Mouse (Mus musculus) limb, embryonic 15.5 days (tissue): ENCODE results near the gene Rflna. TPM values are rescaled to one million over a fixed set of nuclear protein-coding genes. Genes with fewer than 3 reads are reported as not detected.

Experiments used
- ATAC-seq: fragments of 200-750 bp; cut with Nextera tagmentation; 2 replicates; pipeline ENCODE4 v1.8.0; 2017; ENCODE audit warnings: low read depth, moderate TSS enrichment; ENCODE audit not compliant: insufficient number of reproducible peaks, low FRiP score, low TSS enrichment
- H3K27ac ChIP-seq: fragments of 300-500 bp; sonication (generic); 2 replicates; pipeline ENCODE4 v1.5.1; 2015; ENCODE audit warnings: moderate library complexity, mild to moderate bottlenecking, inconsistent platforms
- H3K27me3 ChIP-seq: fragments of 300-500 bp; sonication (generic); 2 replicates; pipeline ENCODE4 v1.6.1; 2015; ENCODE audit warnings: inconsistent platforms
- H3K36me3 ChIP-seq: fragments of 300-500 bp; sonication (generic); 2 replicates; pipeline ENCODE4 v1.6.1; 2015; ENCODE audit warnings: inconsistent platforms
- H3K4me1 ChIP-seq: fragments of 300-500 bp; sonication (generic); 2 replicates; pipeline ENCODE4 v1.6.1; 2015; ENCODE audit warnings: inconsistent platforms
- H3K4me2 ChIP-seq: fragments of 300-500 bp; sonication (generic); 2 replicates; pipeline ENCODE4 v1.6.1; 2015; ENCODE audit warnings: mild to moderate bottlenecking, inconsistent platforms
- H3K4me3 ChIP-seq: fragments of 300-500 bp; sonication (generic); 2 replicates; pipeline ENCODE4 v1.5.1; 2015; ENCODE audit warnings: mild to moderate bottlenecking, inconsistent platforms
- H3K9ac ChIP-seq: fragments of 300-500 bp; sonication (generic); 2 replicates; pipeline ENCODE4 v1.6.1; 2015; ENCODE audit warnings: inconsistent platforms
- H3K9me3 ChIP-seq: fragments of 300-500 bp; sonication (generic); 2 replicates; pipeline ENCODE4 v1.6.1; 2016; ENCODE audit warnings: inconsistent platforms
- WGBS: fragments of 180-500 bp; shearing (Covaris S2); methylation state at CpG from one replicate; pipeline ENCODE4 v1.1.7; 2015; 5-methylcytosine and 5-hydroxymethylcytosine counted together
- polyA plus RNA-seq: library from polyadenylated mRNA; unstranded; fragments of >200 nt; fragmentation: Nextera tagmentation; extraction: Ambion mirVana; gene quantifications from 2 replicates; pipeline ENCODE4 v1.2.1, GENCODE M21; 2015

Gene Rflna
- polyA plus RNA-seq, 1 experiment from 2014 or later = 40.7 TPM

GRCm38 (mm10) chr5:124986222-124986621, 16.8 kb upstream of the Rflna start:
- no peaks in the 10 kb centered on the region for H3K27me3 ChIP-seq
- 85% methylated on average over 5 of the region's 5 CpGs for WGBS

GRCm38 (mm10) chr5:124986656-124987055, 16.4 kb upstream of the Rflna start:
- Histone ChIP-seq H3K4me1 (0 out of 2 replicates have a peak, but pooled peaks cover 6% of the 10 kb centered on the region), H3K36me3 (no peaks in the 10 kb centered on the region), H3K27me3 (no peaks in the 10 kb centered on the region), H3K9ac (no peak overlapping the region), H3K4me3 (no peak overlapping the region), H3K4me2 (no peak overlapping the region), H3K9me3 (no peaks in the 10 kb centered on the region; the same call in 1 of the 2 replicates), H3K27ac (no peak overlapping the region)
- ATAC-seq = no peak
- 76% methylated on average over 5 of the region's 5 CpGs for WGBS

More at GRCm38 (mm10) chr5:124986222-124986621, 16.8 kb upstream of the Rflna start:
- Histone ChIP-seq H3K4me2 (no peak overlapping the region), H3K9me3 (no peaks in the 10 kb centered on the region; the same call in 1 of the 2 replicates), H3K9ac (no peak overlapping the region), H3K4me1 (0 out of 2 replicates have a peak, but pooled peaks cover 4% of the 10 kb centered on the region), H3K36me3 (no peaks in the 10 kb centered on the region), H3K27ac (no peak overlapping the region), H3K4me3 (no peak overlapping the region)
- no peak for ATAC-seq

GRCm38 (mm10) chr5:124989724-124990123, 13.3 kb upstream of the Rflna start:
- 79% methylated on average over 2 of the region's 2 CpGs for WGBS
- H3K9ac ChIP-seq = no peak overlapping the region
- no peaks in the 10 kb centered on the region for H3K9me3 ChIP-seq
- H3K36me3 ChIP-seq = no peaks in the 10 kb centered on the region
- no peak overlapping the region for H3K27ac ChIP-seq
- peaks cover 21% of the 10 kb centered on the region; the same call in 1 of the 2 replicates for H3K4me1 ChIP-seq
- ATAC-seq = no peak
- no peak overlapping the region for H3K4me3 ChIP-seq
- H3K4me2 ChIP-seq = no peak overlapping the region
- H3K27me3 ChIP-seq = no peaks in the 10 kb centered on the region

- no peaks in the 10 kb centered on the region for H3K9me3 ChIP-seq
- H3K27me3 ChIP-seq = no peaks in the 10 kb centered on the region
- H3K27ac ChIP-seq = peak overlapping the region; percentile 80
- no peak overlapping the region for H3K4me3 ChIP-seq
- H3K4me1 ChIP-seq = peaks cover 24% of the 10 kb centered on the region; the same call in 1 of the 2 replicates
- H3K36me3 ChIP-seq = no peaks in the 10 kb centered on the region
- 71% methylated on average over 8 of the region's 8 CpGs for WGBS
- H3K4me2 ChIP-seq = no peak overlapping the region
- no peak overlapping the region for H3K9ac ChIP-seq
- 0 out of 2 replicates have a peak, but pooled peaks have one; percentile 17 for ATAC-seq
Observed at GRCm38 (mm10) chr5:124992323-124992722, 10.7 kb upstream of the Rflna start.

- Histone ChIP-seq H3K4me3 (no peak overlapping the region), H3K27me3 (no peaks in the 10 kb centered on the region), H3K27ac (peak overlapping the region; percentile 80), H3K9me3 (no peaks in the 10 kb centered on the region), H3K9ac (no peak overlapping the region), H3K4me2 (no peak overlapping the region), H3K36me3 (no peaks in the 10 kb centered on the region), H3K4me1 (peaks cover 25% of the 10 kb centered on the region; the same call in 1 of the 2 replicates)
- no peak for ATAC-seq
- WGBS = 61% methylated on average over 11 of the region's 11 CpGs
Observed at GRCm38 (mm10) chr5:124992891-124993290, 10.1 kb upstream of the Rflna start.

- no peak overlapping the region for H3K4me2 ChIP-seq
- no peak for ATAC-seq
- no peaks in the 10 kb centered on the region for H3K36me3 ChIP-seq
- H3K4me3 ChIP-seq = no peak overlapping the region
- no peaks in the 10 kb centered on the region for H3K27me3 ChIP-seq
- no peak overlapping the region for H3K27ac ChIP-seq
- H3K9me3 ChIP-seq = no peaks in the 10 kb centered on the region
- H3K9ac ChIP-seq = no peak overlapping the region
- WGBS = 43% methylated on average over 6 of the region's 6 CpGs
- peaks cover 32% of the 10 kb centered on the region for H3K4me1 ChIP-seq
Observed at GRCm38 (mm10) chr5:124996816-124997215, 6.2 kb upstream of the Rflna start.

GRCm38 (mm10) chr5:124997913-124998312, 5.1 kb upstream of the Rflna start:
- Histone ChIP-seq H3K4me3 (no peak overlapping the region), H3K9ac (no peak overlapping the region), H3K4me2 (no peak overlapping the region), H3K4me1 (peaks cover 36% of the 10 kb centered on the region), H3K9me3 (no peaks in the 10 kb centered on the region), H3K27ac (peak overlapping the region; percentile 73), H3K36me3 (no peaks in the 10 kb centered on the region), H3K27me3 (no peaks in the 10 kb centered on the region)
- ATAC-seq = 0 out of 2 replicates have a peak, but pooled peaks have one; percentile 55
- 42% methylated on average over 4 of the region's 4 CpGs for WGBS

GRCm38 (mm10) chr5:125000756-125001250, 2.2 kb upstream of the Rflna start:
- no peak for ATAC-seq
- H3K9ac ChIP-seq = no peak overlapping the region
- WGBS = 64% methylated on average over 10 of the region's 10 CpGs
- H3K4me2 ChIP-seq = no peak overlapping the region
- peaks cover 8% of the 10 kb centered on the region for H3K27me3 ChIP-seq
- no peaks in the 10 kb centered on the region for H3K36me3 ChIP-seq
- H3K4me1 ChIP-seq = peaks cover 52% of the 10 kb centered on the region
- no peak overlapping the region for H3K4me3 ChIP-seq
- no peak overlapping the region for H3K27ac ChIP-seq
- no peaks in the 10 kb centered on the region for H3K9me3 ChIP-seq

GRCm38 (mm10) chr5:125003873-125004255, 843 bp downstream of the Rflna start:
- ATAC-seq = no peak
- WGBS = 9% methylated on average over 15 of the region's 15 CpGs

GRCm38 (mm10) chr5:125005871-125006652, 3.0 kb downstream of the Rflna start:
- H3K9me3 ChIP-seq = no peaks in the 10 kb centered on the region
- ATAC-seq = no peak
- peak overlapping the region; percentile 77 for H3K4me2 ChIP-seq
- peak overlapping the region; percentile 72 for H3K27ac ChIP-seq
- H3K27me3 ChIP-seq = peaks cover 8% of the 10 kb centered on the region
- H3K9ac ChIP-seq = no peak overlapping the region
- H3K4me1 ChIP-seq = peaks cover 65% of the 10 kb centered on the region
- peaks cover 15% of the 10 kb centered on the region for H3K36me3 ChIP-seq
- 40% methylated on average over 9 of the region's 9 CpGs for WGBS
- peak overlapping the region; percentile 61 for H3K4me3 ChIP-seq

More at GRCm38 (mm10) chr5:125003873-125004255, 843 bp downstream of the Rflna start:
- Histone ChIP-seq H3K4me2 (peak overlapping the region; percentile 77), H3K9ac (peak overlapping the region; percentile 57), H3K27me3 (peaks cover 8% of the 10 kb centered on the region), H3K9me3 (no peaks in the 10 kb centered on the region), H3K4me1 (peaks cover 71% of the 10 kb centered on the region), H3K4me3 (peak overlapping the region; percentile 61), H3K27ac (peak overlapping the region; percentile 72), H3K36me3 (no peaks in the 10 kb centered on the region)

GRCm38 (mm10) chr5:125006896-125007295, 3.9 kb downstream of the Rflna start:
- WGBS = 59% methylated on average over 5 of the region's 5 CpGs
- H3K4me1 ChIP-seq = peaks cover 68% of the 10 kb centered on the region
- no peak overlapping the region for H3K9ac ChIP-seq
- no peak for ATAC-seq
- H3K36me3 ChIP-seq = peaks cover 23% of the 10 kb centered on the region
- peak overlapping the region; percentile 77 for H3K4me2 ChIP-seq
- H3K27ac ChIP-seq = peak overlapping the region; percentile 72
- H3K27me3 ChIP-seq = peaks cover 8% of the 10 kb centered on the region
- peak overlapping the region; percentile 61; the same call in 1 of the 2 replicates for H3K4me3 ChIP-seq
- H3K9me3 ChIP-seq = no peaks in the 10 kb centered on the region

- Histone ChIP-seq H3K9ac (no peak overlapping the region), H3K4me1 (peaks cover 33% of the 10 kb centered on the region), H3K4me2 (no peak overlapping the region), H3K27me3 (no peaks in the 10 kb centered on the region), H3K9me3 (no peaks in the 10 kb centered on the region), H3K36me3 (peaks cover 63% of the 10 kb centered on the region), H3K27ac (peak overlapping the region; percentile 14; the same call in 1 of the 2 replicates), H3K4me3 (no peak overlapping the region)
- ATAC-seq = no peak
- 88% methylated on average over 24 of the region's 24 CpGs for WGBS
Observed at GRCm38 (mm10) chr5:125011166-125011565, 8.1 kb downstream of the Rflna start.
